Mouse (Mus musculus) activated CD4-positive, CD25-positive, alpha-beta regulatory T cell, adult 4 months (primary cell): ENCODE measurements at regions not wholly inside any gene's neighbourhood (a gene's known extent, or its start where the extent isn't known, plus 50 kb on each side); places are given as distances from the start of the nearest gene placed in this dataset.
A peak's percentile ranks its signal among the peaks of the same experiment; 100 is the strongest.
"Not testable (repeated sequence)": the region's sequence is repeated elsewhere in the genome, so short reads cannot be mapped to it uniquely, and the experiment has no call there.

Source experiments
- ATAC-seq: one replicate; pipeline ENCODE4 v1.8.0; 2017

GRCm38 (mm10) chr4:3497392-3497791 is 312.2 kb upstream of the Vmn1r3 start:
- not testable (repeated sequence) for ATAC-seq

- ATAC-seq: not testable (repeated sequence)
Observed at GRCm38 (mm10) chr4:3495987-3496386, 310.8 kb upstream of the Vmn1r3 start.

GRCm38 (mm10) chr4:3494123-3494681 is 309.0 kb upstream of the Vmn1r3 start:
- not testable (repeated sequence) for ATAC-seq

GRCm38 (mm10) chr4:3490901-3491300 is 305.7 kb upstream of the Vmn1r3 start:
- ATAC-seq: not testable (repeated sequence)

- no peak for ATAC-seq
Observed at GRCm38 (mm10) chr4:3482092-3482491, 296.9 kb upstream of the Vmn1r3 start.

- no peak for ATAC-seq
Observed at GRCm38 (mm10) chr4:3456773-3457172, 271.6 kb upstream of the Vmn1r3 start.

- ATAC-seq: not testable (repeated sequence)
Observed at GRCm38 (mm10) chr4:3437380-3437779, 252.2 kb upstream of the Vmn1r3 start.

GRCm38 (mm10) chr4:3427968-3428367 is 242.8 kb upstream of the Vmn1r3 start:
- ATAC-seq: no peak

- peak; percentile 74 for ATAC-seq
Observed at GRCm38 (mm10) chr4:3419920-3420499, 234.9 kb upstream of the Vmn1r3 start.

- no peak for ATAC-seq
Observed at GRCm38 (mm10) chr4:3416670-3417069, 231.5 kb upstream of the Vmn1r3 start.

GRCm38 (mm10) chr4:3414442-3415022 is 229.4 kb upstream of the Vmn1r3 start:
- ATAC-seq: not testable (repeated sequence)

- ATAC-seq: no peak
Observed at GRCm38 (mm10) chr4:3413493-3414441, 228.6 kb upstream of the Vmn1r3 start.

GRCm38 (mm10) chr4:3412323-3412722 is 227.2 kb upstream of the Vmn1r3 start:
- peak; percentile 19 for ATAC-seq

- not testable (repeated sequence) for ATAC-seq
Observed at GRCm38 (mm10) chr4:3402856-3403255, 217.7 kb upstream of the Vmn1r3 start.

GRCm38 (mm10) chr4:3401766-3402165 is 216.6 kb upstream of the Vmn1r3 start:
- not testable (repeated sequence) for ATAC-seq

- not testable (repeated sequence) for ATAC-seq
Observed at GRCm38 (mm10) chr4:3391579-3391978, 206.4 kb upstream of the Vmn1r3 start.

- ATAC-seq: not testable (repeated sequence)
Observed at GRCm38 (mm10) chr4:3373027-3373763, 188.0 kb upstream of the Vmn1r3 start.

- not testable (repeated sequence) for ATAC-seq
Observed at GRCm38 (mm10) chr4:3368021-3368420, 182.9 kb upstream of the Vmn1r3 start.

GRCm38 (mm10) chr4:3343443-3343842 is 158.3 kb upstream of the Vmn1r3 start:
- not testable (repeated sequence) for ATAC-seq

GRCm38 (mm10) chr4:3342696-3343095 is 157.5 kb upstream of the Vmn1r3 start:
- ATAC-seq: not testable (repeated sequence)

- ATAC-seq: not testable (repeated sequence)
Observed at GRCm38 (mm10) chr4:3342165-3342564, 157.0 kb upstream of the Vmn1r3 start.
